Mouse (Mus musculus): ENCODE data around the gene Tbc1d5. TPM values are rescaled to one million over a fixed set of nuclear protein-coding genes. Genes with fewer than 3 reads are reported as not detected.
A peak's percentile ranks its signal among the peaks of the same experiment; 100 is the strongest.
"Not testable (repeated sequence)": the region's sequence is repeated elsewhere in the genome, so short reads cannot be mapped to it uniquely, and the experiment has no call there.

Tbc1d5 gene
- total RNA-seq, 1 experiment = 3.8 TPM

DNA sequence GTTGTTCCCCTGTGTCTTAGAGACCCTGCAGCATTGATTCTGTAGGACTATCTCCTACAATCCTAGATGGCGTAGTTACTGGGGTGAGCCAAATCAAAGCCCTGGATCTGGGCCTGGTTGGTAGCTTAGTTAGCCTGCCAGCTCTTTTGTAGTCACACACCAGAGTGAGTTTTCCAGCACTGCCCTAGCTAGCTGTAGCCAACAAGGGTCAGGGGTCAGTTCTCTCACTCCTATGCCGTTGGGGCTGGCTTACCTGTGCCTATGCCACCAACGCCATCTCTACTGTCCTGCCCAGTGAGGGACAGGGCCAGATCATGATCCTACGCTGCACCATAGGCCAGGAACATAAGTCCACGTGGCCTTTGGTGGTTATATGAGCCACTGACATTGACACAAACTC, 461.6 kb downstream of the Tbc1d5 start:
- in situ Hi-C loops (cut with MboI; ENCODE audit: low sequenced_read_pairs in 2 of 2, unreplicated experiment in 2 of 2) = no loop called here
- no peaks in the 10 kb centered on the region for H3K4me1 ChIP-seq (ENCODE audit: control insufficient read depth in 2 of 2, insufficient read depth in 2 of 2, low read length in 2 of 2, poor library complexity in 1 of 2)

DNA sequence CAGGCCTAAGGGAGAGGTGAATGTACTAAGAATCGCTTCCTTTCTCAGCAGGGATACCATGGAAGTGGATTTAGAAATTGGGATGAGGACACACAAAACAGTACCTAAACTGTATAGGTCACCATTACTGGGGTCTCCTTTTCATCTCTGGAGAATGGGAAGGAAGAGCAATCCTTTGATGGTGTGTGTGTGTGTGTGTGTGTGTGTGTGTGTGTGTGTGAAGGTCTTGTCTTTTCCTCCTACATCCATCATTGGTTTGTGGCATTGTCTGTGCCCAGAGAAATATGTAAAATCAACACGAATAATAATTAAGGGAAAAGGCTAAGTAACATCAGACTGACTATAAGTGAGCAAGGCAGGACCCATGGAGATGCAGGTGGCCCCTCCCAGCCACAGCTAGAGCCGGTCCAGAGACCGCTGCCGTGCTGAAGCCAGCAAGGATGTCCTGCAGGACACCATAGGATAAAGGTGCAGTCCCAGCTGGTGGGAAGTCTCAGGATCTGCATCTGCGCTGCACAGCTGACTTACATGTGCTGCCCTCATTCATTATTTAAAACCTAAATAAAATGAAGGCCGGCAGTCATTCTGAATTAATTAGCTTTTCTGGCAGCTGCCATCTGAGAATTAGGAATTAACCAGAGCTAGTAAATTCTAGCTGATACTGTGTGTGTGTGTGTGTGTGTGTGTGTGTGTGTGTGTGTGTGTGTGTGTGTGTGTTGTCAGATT, 468.5 kb downstream of the Tbc1d5 start:
- in situ Hi-C loops (cut with MboI; ENCODE audit: low sequenced_read_pairs in 2 of 2, unreplicated experiment in 2 of 2) = no loop called here
- no peak overlapping the region for H3K9ac ChIP-seq (ENCODE audit: insufficient read depth, low read depth, low read length, poor library complexity, severe bottlenecking)
- no peak for TF ChIP-seq MAFK (IDR thresholded peaks at IDR 0.05; ENCODE audit: insufficient read depth, low read depth, low read length)
- TF ChIP-seq HCFC1 (IDR thresholded peaks at IDR 0.05; ENCODE audit: borderline replicate concordance, insufficient read depth, low read length) = no peak
- TF ChIP-seq CHD2 (IDR thresholded peaks at IDR 0.05; ENCODE audit: low read depth, low read length) = no peak
- TF ChIP-seq ZC3H11A (IDR thresholded peaks at IDR 0.05; ENCODE audit: borderline replicate concordance, low read depth, low read length) = no peak
- no peak for TF ChIP-seq ZNF384 (IDR thresholded peaks at IDR 0.05; ENCODE audit: low read depth, low read length)

More for the DNA sequence above, 461.6 kb downstream of the Tbc1d5 start:
- Histone ChIP-seq H3K4me3 (ENCODE audit: insufficient read depth in 1 of 2, low read depth in 1 of 2, low read length in 2 of 2, poor library complexity in 1 of 2, severe bottlenecking in 1 of 2) (no peak overlapping the region), H3K27ac (ENCODE audit: insufficient read depth, low read depth, low read length, poor library complexity, severe bottlenecking) (no peak overlapping the region), H3K36me3 (ENCODE audit: control insufficient read depth, insufficient read depth, low read length, poor library complexity, severe bottlenecking) (no peaks in the 10 kb centered on the region), H3K9me3 (ENCODE audit: control insufficient read depth, insufficient read depth, low read depth, low read length) (no peaks in the 10 kb centered on the region), H3K9ac (ENCODE audit: insufficient read depth, low read depth, low read length, poor library complexity, severe bottlenecking) (no peak overlapping the region)
- no peak for DNase-seq (ENCODE audit: low read depth, low spot score)
- TF ChIP-seq MAFK (IDR thresholded peaks at IDR 0.05; ENCODE audit: insufficient read depth, low read depth, low read length) (no peak), CHD2 (IDR thresholded peaks at IDR 0.05; ENCODE audit: low read depth, low read length) (no peak), ZC3H11A (IDR thresholded peaks at IDR 0.05; ENCODE audit: borderline replicate concordance, low read depth, low read length) (no peak), ZNF384 (IDR thresholded peaks at IDR 0.05; ENCODE audit: low read depth, low read length) (no peak), HCFC1 (IDR thresholded peaks at IDR 0.05; ENCODE audit: borderline replicate concordance, insufficient read depth, low read length) (no peak)

DNA sequence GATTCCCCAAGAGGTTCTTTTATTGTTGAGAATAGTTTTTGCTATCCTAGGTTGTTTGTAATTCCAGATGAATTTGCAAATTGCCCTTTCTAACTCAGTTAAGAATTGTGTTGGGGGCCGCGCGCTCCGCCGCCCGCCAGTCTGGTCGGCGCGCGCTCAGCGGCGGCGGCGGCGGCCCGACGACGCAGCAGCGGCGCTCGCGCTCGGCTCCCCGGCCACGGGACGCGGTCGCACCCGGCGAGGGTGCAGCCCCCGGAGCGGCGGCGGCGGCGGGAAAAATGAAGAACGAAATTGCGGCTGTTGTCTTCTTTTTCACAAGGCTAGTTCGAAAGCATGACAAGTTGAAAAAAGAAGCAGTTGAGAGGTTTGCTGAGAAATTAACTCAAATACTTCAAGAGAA, 480.7 kb downstream of the Tbc1d5 start:
- in situ Hi-C loops (cut with MboI; ENCODE audit: low sequenced_read_pairs in 2 of 2, unreplicated experiment in 2 of 2); H3K27ac ChIP-seq (ENCODE audit: insufficient read depth, low read depth, low read length, poor library complexity, severe bottlenecking); H3K4me3 ChIP-seq (ENCODE audit: insufficient read depth in 1 of 2, low read depth in 1 of 2, low read length in 2 of 2, poor library complexity in 1 of 2, severe bottlenecking in 1 of 2); H3K4me1 ChIP-seq (ENCODE audit: control insufficient read depth in 2 of 2, insufficient read depth in 2 of 2, low read length in 2 of 2, poor library complexity in 1 of 2); H3K9me3 ChIP-seq (ENCODE audit: control insufficient read depth, insufficient read depth, low read depth, low read length); H3K36me3 ChIP-seq (ENCODE audit: control insufficient read depth, insufficient read depth, low read length, poor library complexity, severe bottlenecking); DNase-seq (ENCODE audit: low read depth, low spot score); H3K9ac ChIP-seq (ENCODE audit: insufficient read depth, low read depth, low read length, poor library complexity, severe bottlenecking): not testable (repeated sequence)

More for the DNA sequence above, 468.5 kb downstream of the Tbc1d5 start:
- Histone ChIP-seq H3K9me3 (ENCODE audit: control insufficient read depth, insufficient read depth, low read depth, low read length) (no peaks in the 10 kb centered on the region), H3K27ac (ENCODE audit: insufficient read depth, low read depth, low read length, poor library complexity, severe bottlenecking) (no peak overlapping the region), H3K4me1 (ENCODE audit: control insufficient read depth in 2 of 2, insufficient read depth in 2 of 2, low read length in 2 of 2, poor library complexity in 1 of 2) (no peaks in the 10 kb centered on the region), H3K4me3 (ENCODE audit: insufficient read depth in 1 of 2, low read depth in 1 of 2, low read length in 2 of 2, poor library complexity in 1 of 2, severe bottlenecking in 1 of 2) (no peak overlapping the region), H3K36me3 (ENCODE audit: control insufficient read depth, insufficient read depth, low read length, poor library complexity, severe bottlenecking) (no peaks in the 10 kb centered on the region)
- DNase-seq (ENCODE audit: low read depth, low spot score) = no peak

DNA sequence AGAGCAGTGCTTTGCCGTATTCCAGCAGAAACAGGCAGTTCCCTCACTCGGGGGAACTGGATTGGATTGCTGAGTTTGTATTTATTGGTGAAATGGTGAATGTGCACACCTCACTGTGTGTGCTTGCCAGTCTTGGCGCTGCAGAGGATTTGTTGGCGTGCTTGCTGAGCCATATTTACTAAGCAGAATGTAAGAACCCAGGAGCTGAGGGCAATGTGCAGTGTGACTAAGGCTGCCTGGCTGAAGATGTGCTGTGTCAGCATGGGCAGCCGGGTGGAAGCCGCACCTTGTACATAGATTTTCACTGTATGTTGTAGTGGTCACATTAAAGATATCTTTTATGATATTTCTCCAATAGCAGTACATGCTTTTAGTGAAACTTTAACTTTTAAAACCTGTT, 491.0 kb downstream of the Tbc1d5 start:
- Histone ChIP-seq H3K4me1 (ENCODE audit: control insufficient read depth in 2 of 2, insufficient read depth in 2 of 2, low read length in 2 of 2, poor library complexity in 1 of 2) (no peaks in the 10 kb centered on the region), H3K9ac (ENCODE audit: insufficient read depth, low read depth, low read length, poor library complexity, severe bottlenecking) (no peak overlapping the region), H3K9me3 (ENCODE audit: control insufficient read depth, insufficient read depth, low read depth, low read length) (no peaks in the 10 kb centered on the region), H3K4me3 (ENCODE audit: insufficient read depth in 1 of 2, low read depth in 1 of 2, low read length in 2 of 2, poor library complexity in 1 of 2, severe bottlenecking in 1 of 2) (no peak overlapping the region), H3K27ac (ENCODE audit: insufficient read depth, low read depth, low read length, poor library complexity, severe bottlenecking) (no peak overlapping the region), H3K36me3 (ENCODE audit: control insufficient read depth, insufficient read depth, low read length, poor library complexity, severe bottlenecking) (no peaks in the 10 kb centered on the region)
- TF ChIP-seq MAFK (IDR thresholded peaks at IDR 0.05; ENCODE audit: insufficient read depth, low read depth, low read length) (0 out of 2 replicates have a peak, but pooled peaks have one; percentile 23), HCFC1 (IDR thresholded peaks at IDR 0.05; ENCODE audit: borderline replicate concordance, insufficient read depth, low read length) (no peak)
- no peak for DNase-seq (ENCODE audit: low read depth, low spot score)
- in situ Hi-C loops (cut with MboI; ENCODE audit: low sequenced_read_pairs in 2 of 2, unreplicated experiment in 2 of 2) = no loop called here

DNA sequence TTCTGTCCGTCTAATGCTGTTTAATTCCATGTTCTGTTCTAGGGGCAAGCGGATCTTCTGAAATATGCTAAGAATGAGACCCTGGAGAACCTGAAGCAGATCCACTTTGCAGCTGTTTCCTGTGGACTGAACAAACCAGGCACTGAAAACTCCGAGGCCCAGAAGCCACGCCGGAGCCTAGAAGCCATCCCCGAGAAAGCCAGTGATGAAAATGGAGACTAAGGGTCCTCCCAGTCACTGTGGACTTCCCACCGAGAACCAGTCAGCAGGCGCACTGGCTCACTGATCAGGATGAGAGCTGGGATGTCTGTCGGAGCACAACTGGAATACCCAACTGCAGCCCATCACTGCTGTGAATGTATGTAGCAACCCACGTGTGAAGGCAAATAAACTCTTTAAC, 491.5 kb downstream of the Tbc1d5 start:
- H3K4me3 ChIP-seq (ENCODE audit: insufficient read depth in 1 of 2, low read depth in 1 of 2, low read length in 2 of 2, poor library complexity in 1 of 2, severe bottlenecking in 1 of 2) = no peak overlapping the region
- H3K27ac ChIP-seq (ENCODE audit: insufficient read depth, low read depth, low read length, poor library complexity, severe bottlenecking) = no peak overlapping the region
- no peaks in the 10 kb centered on the region for H3K4me1 ChIP-seq (ENCODE audit: control insufficient read depth in 2 of 2, insufficient read depth in 2 of 2, low read length in 2 of 2, poor library complexity in 1 of 2)
- in situ Hi-C loops (cut with MboI; ENCODE audit: low sequenced_read_pairs in 2 of 2, unreplicated experiment in 2 of 2) = no loop called here
- TF ChIP-seq CHD2 (IDR thresholded peaks at IDR 0.05; ENCODE audit: low read depth, low read length) (no peak), ZNF384 (IDR thresholded peaks at IDR 0.05; ENCODE audit: low read depth, low read length) (no peak), HCFC1 (IDR thresholded peaks at IDR 0.05; ENCODE audit: borderline replicate concordance, insufficient read depth, low read length) (no peak), ZC3H11A (IDR thresholded peaks at IDR 0.05; ENCODE audit: borderline replicate concordance, low read depth, low read length) (no peak), MAFK (IDR thresholded peaks at IDR 0.05; ENCODE audit: insufficient read depth, low read depth, low read length) (no peak)
- no peaks in the 10 kb centered on the region for H3K9me3 ChIP-seq (ENCODE audit: control insufficient read depth, insufficient read depth, low read depth, low read length)
- no peak for DNase-seq (ENCODE audit: low read depth, low spot score)
- H3K36me3 ChIP-seq (ENCODE audit: control insufficient read depth, insufficient read depth, low read length, poor library complexity, severe bottlenecking) = no peaks in the 10 kb centered on the region
- H3K9ac ChIP-seq (ENCODE audit: insufficient read depth, low read depth, low read length, poor library complexity, severe bottlenecking) = no peak overlapping the region
